Mouse (Mus musculus): Measurements from ENCODE around the gene Plcxd1. TPM values are rescaled to one million over a fixed set of nuclear protein-coding genes. Genes with fewer than 3 reads are reported as not detected.

Plcxd1 gene
- polyA plus RNA-seq, 1 experiment from 2014 or later = 10.9 TPM

- Histone ChIP-seq H3K27ac (ENCODE audit: low read depth, low read length) (no peak overlapping the region), H3K4me3 (ENCODE audit: low read length) (no peak overlapping the region), H3K4me1 (ENCODE audit: control insufficient read depth, insufficient read depth, low read depth, low read length) (peaks cover 24% of the 10 kb centered on the region), H3K4me2 (ENCODE audit: low read length) (no peak overlapping the region), H3K27me3 (replicated peaks; ENCODE audit: control insufficient read depth, insufficient read depth, low read length) (no peaks in the 10 kb centered on the region), H3K36me3 (ENCODE audit: control insufficient read depth, insufficient read depth, low read length) (peaks cover 11% of the 10 kb centered on the region), H3K9me3 (ENCODE audit: control insufficient read depth, low read length) (no peaks in the 10 kb centered on the region; the same call in 1 of the 2 replicates), H3K9ac (ENCODE audit: low read depth, low read length) (no peak overlapping the region)
- WGBS = 22% methylated on average over 1 of the region's 1 CpGs
- no peak for ATAC-seq
Observed at GRCm38 (mm10) chr5:110098991-110099477, 735 bp upstream of the Plcxd1 start.

DNA sequence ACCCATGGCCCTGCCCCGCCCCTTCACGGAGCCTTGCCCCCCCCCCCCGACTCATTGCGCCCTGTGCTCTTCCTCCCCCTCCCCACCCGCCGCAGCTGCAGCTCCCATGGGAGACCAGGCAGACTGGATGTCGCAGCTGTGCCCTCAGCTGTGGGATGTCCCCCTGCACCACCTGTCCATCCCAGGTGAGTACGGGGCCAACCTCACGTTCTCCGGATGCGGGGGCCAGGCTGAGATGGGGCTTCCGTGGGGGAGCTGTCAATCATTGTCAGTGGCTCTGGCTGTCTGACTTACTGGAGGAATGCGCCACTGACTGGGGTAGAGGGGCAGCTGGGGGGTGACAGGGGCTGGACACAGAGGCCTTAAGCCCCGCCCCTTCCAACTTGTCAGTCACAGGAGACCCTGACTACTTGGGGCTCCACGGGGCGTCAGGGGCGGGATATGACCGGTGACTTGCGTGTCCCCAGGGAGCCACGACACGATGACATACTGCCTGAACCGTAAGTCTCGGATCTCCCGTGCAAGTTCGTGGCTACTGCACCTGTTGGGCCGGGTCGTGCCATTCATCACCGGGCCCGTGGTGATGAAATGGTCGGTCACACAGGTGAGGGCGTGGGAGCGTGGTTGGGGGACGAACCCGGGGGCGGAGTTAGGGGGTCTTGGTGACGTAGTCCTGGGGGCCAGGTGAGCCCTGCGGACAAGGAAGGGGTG, 1.3 kb downstream of the Plcxd1 start:
- Histone ChIP-seq H3K4me1 (ENCODE audit: control insufficient read depth, insufficient read depth, low read depth, low read length) (peaks cover 20% of the 10 kb centered on the region), H3K27ac (ENCODE audit: low read depth, low read length) (no peak overlapping the region; the same call in 1 of the 2 replicates), H3K36me3 (ENCODE audit: control insufficient read depth, insufficient read depth, low read length) (peaks cover 26% of the 10 kb centered on the region), H3K4me3 (ENCODE audit: low read length) (peak overlapping the region; percentile 46), H3K9ac (ENCODE audit: low read depth, low read length) (peak overlapping the region; percentile 61), H3K9me3 (ENCODE audit: control insufficient read depth, low read length) (no peaks in the 10 kb centered on the region; the same call in 1 of the 2 replicates), H3K4me2 (ENCODE audit: low read length) (peak overlapping the region; percentile 87), H3K27me3 (replicated peaks; ENCODE audit: control insufficient read depth, insufficient read depth, low read length) (no peaks in the 10 kb centered on the region)
- peak; percentile 41 for ATAC-seq
- WGBS = 1% methylated on average over 34 of the region's 37 CpGs

DNA sequence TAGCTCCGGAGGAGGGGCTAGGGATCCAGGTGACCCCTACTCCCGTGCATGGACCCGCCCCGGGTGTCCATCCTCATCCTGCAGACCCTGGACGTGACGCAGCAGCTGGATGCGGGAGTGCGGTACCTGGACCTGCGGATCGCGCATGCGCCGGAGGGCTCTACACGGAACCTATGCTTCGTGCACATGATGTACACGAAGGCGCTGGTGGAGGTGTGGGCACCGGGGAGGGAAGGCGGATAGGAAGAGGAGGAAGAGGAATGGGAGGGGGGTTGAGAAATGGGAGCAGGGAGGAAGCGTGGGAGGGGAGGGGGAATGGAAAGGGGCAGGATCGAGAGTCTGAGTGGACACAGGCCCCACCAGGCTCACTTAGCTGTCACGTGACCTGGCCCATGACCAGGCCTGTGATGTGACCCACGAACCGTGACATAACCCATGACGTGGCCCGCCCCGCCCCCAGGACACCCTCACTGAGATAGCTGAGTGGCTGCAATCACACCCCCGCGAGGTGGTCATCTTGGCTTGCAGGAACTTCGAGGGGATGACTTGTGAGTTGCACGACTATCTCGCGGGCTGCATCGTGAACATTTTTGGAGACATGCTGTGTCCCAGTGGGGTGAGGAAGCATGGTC, 2.1 kb downstream of the Plcxd1 start:
- peak overlapping the region; percentile 87 for H3K4me2 ChIP-seq (ENCODE audit: low read length)
- WGBS = 16% methylated on average over 34 of the region's 34 CpGs
- H3K9ac ChIP-seq (ENCODE audit: low read depth, low read length) = peak overlapping the region; percentile 61
- ATAC-seq = peak; percentile 66
- H3K9me3 ChIP-seq (ENCODE audit: control insufficient read depth, low read length) = no peaks in the 10 kb centered on the region; the same call in 1 of the 2 replicates
- H3K27ac ChIP-seq (ENCODE audit: low read depth, low read length) = no peak overlapping the region; the same call in 1 of the 2 replicates
- H3K4me3 ChIP-seq (ENCODE audit: low read length) = peak overlapping the region; percentile 46
- no peaks in the 10 kb centered on the region for H3K27me3 ChIP-seq (replicated peaks; ENCODE audit: control insufficient read depth, insufficient read depth, low read length)
- H3K4me1 ChIP-seq (ENCODE audit: control insufficient read depth, insufficient read depth, low read depth, low read length) = peaks cover 27% of the 10 kb centered on the region
- H3K36me3 ChIP-seq (ENCODE audit: control insufficient read depth, insufficient read depth, low read length) = peaks cover 28% of the 10 kb centered on the region

- Histone ChIP-seq H3K27ac (ENCODE audit: low read depth, low read length) (no peak overlapping the region), H3K9me3 (ENCODE audit: control insufficient read depth, low read length) (no peaks in the 10 kb centered on the region; the same call in 1 of the 2 replicates), H3K4me2 (ENCODE audit: low read length) (no peak overlapping the region), H3K9ac (ENCODE audit: low read depth, low read length) (no peak overlapping the region), H3K27me3 (replicated peaks; ENCODE audit: control insufficient read depth, insufficient read depth, low read length) (no peaks in the 10 kb centered on the region), H3K4me3 (ENCODE audit: low read length) (no peak overlapping the region), H3K36me3 (ENCODE audit: control insufficient read depth, insufficient read depth, low read length) (peaks cover 28% of the 10 kb centered on the region), H3K4me1 (ENCODE audit: control insufficient read depth, insufficient read depth, low read depth, low read length) (peaks cover 29% of the 10 kb centered on the region)
- 92% methylated on average over 13 of the region's 13 CpGs for WGBS
- ATAC-seq = no peak
Observed at GRCm38 (mm10) chr5:110102429-110102828, 2.7 kb downstream of the Plcxd1 start.

DNA sequence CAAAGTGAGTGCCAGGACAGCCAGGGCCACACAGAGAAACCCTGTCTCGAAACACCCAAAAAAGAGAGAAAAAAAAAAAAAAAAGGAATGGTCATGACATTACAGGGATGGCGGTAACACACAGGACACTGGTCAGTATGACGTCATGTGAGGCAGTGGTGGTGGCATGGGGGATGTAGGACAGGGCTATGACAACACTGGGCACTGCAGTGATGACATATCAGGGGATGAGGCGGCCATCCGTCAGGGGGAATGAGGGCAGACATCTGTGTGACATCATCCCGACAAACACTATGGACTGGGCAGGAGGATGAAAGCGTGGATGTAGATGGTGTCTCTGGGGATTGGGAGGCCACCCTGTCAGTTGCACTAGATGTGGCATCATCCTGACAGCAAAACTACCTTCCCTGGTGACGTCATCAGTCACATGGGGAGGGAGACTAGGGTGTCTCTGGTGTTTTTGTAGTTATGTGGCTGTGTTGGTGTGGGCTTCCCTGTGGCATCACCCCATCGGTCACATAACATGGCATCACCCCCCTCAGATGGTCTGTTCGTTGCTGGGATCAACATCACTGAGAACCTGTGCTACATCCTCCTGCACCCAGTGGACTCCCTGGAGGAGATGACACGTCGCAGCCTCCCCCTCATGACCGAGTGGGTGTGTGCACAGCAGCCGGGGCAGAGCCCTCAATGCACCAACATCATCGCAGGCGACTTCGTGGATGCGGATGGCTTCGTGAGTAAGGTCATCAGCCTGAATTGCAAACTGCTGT, 3.3 kb downstream of the Plcxd1 start:
- no peak overlapping the region for H3K4me2 ChIP-seq (ENCODE audit: low read length)
- peaks cover 29% of the 10 kb centered on the region for H3K4me1 ChIP-seq (ENCODE audit: control insufficient read depth, insufficient read depth, low read depth, low read length)
- peaks cover 28% of the 10 kb centered on the region for H3K36me3 ChIP-seq (ENCODE audit: control insufficient read depth, insufficient read depth, low read length)
- H3K27me3 ChIP-seq (replicated peaks; ENCODE audit: control insufficient read depth, insufficient read depth, low read length) = no peaks in the 10 kb centered on the region
- no peaks in the 10 kb centered on the region; the same call in 1 of the 2 replicates for H3K9me3 ChIP-seq (ENCODE audit: control insufficient read depth, low read length)
- WGBS = 95% methylated on average over 19 of the region's 19 CpGs
- no peak for ATAC-seq
- H3K4me3 ChIP-seq (ENCODE audit: low read length) = no peak overlapping the region
- no peak overlapping the region for H3K27ac ChIP-seq (ENCODE audit: low read depth, low read length)
- H3K9ac ChIP-seq (ENCODE audit: low read depth, low read length) = no peak overlapping the region

GRCm38 (mm10) chr5:110103901-110104615, 4.3 kb downstream of the Plcxd1 start:
- Histone ChIP-seq H3K9me3 (ENCODE audit: control insufficient read depth, low read length) (no peaks in the 10 kb centered on the region; the same call in 1 of the 2 replicates), H3K4me3 (ENCODE audit: low read length) (no peak overlapping the region), H3K4me1 (ENCODE audit: control insufficient read depth, insufficient read depth, low read depth, low read length) (peaks cover 29% of the 10 kb centered on the region), H3K36me3 (ENCODE audit: control insufficient read depth, insufficient read depth, low read length) (peaks cover 28% of the 10 kb centered on the region), H3K27ac (ENCODE audit: low read depth, low read length) (no peak overlapping the region), H3K27me3 (replicated peaks; ENCODE audit: control insufficient read depth, insufficient read depth, low read length) (no peaks in the 10 kb centered on the region), H3K9ac (ENCODE audit: low read depth, low read length) (no peak overlapping the region), H3K4me2 (ENCODE audit: low read length) (no peak overlapping the region)
- 94% methylated on average over 27 of the region's 27 CpGs for WGBS
- ATAC-seq = no peak

GRCm38 (mm10) chr5:110104616-110105380, 5.0 kb downstream of the Plcxd1 start:
- Histone ChIP-seq H3K4me1 (ENCODE audit: control insufficient read depth, insufficient read depth, low read depth, low read length) (peaks cover 29% of the 10 kb centered on the region), H3K27me3 (replicated peaks; ENCODE audit: control insufficient read depth, insufficient read depth, low read length) (no peaks in the 10 kb centered on the region), H3K9me3 (ENCODE audit: control insufficient read depth, low read length) (no peaks in the 10 kb centered on the region; the same call in 1 of the 2 replicates), H3K9ac (ENCODE audit: low read depth, low read length) (no peak overlapping the region), H3K27ac (ENCODE audit: low read depth, low read length) (no peak overlapping the region), H3K36me3 (ENCODE audit: control insufficient read depth, insufficient read depth, low read length) (peaks cover 28% of the 10 kb centered on the region), H3K4me3 (ENCODE audit: low read length) (no peak overlapping the region), H3K4me2 (ENCODE audit: low read length) (no peak overlapping the region)
- no peak for ATAC-seq
- WGBS = 96% methylated on average over 36 of the region's 36 CpGs

Data from hindbrain, embryonic 16.5 days (tissue).